Mouse (Mus musculus): ENCODE measurements around the gene Adamts8.

Adamts8 gene

DNA sequence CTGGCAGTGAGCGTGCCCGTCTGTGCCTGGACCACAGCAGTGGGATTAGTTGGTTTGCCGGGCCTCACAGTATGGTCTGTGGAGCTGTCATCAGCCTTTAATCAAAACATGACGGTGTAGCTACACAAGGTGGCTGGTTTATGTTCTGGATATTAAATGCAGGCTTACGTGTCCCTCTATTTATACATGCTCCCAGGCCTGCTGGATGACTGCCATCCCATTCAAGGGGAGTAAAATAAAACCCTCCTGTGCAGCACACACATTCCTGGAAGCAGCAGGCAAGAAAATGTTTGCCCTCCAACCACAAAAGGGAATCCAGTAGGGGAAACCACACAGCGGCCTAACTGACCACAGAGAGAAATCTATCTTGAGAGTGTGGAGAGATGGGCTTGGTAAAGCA lies 43.4 kb downstream of the Adamts8 start:
- no peak for DNase-seq (ENCODE audit: low spot score in 2 of 2)

- no peak for DNase-seq (ENCODE audit: low spot score in 2 of 2)
These were observed 50.7 kb downstream of the Adamts8 start for GRCm38 (mm10) chr9:30993106-30993505.

GRCm38 (mm10) chr9:30996590-30997562 lies 54.5 kb downstream of the Adamts8 start:
- DNase-seq (ENCODE audit: low spot score in 2 of 2) = peak; percentile 4 to 17

GRCm38 (mm10) chr9:31000641-31001040 lies 58.3 kb downstream of the Adamts8 start:
- no peak for DNase-seq (ENCODE audit: low spot score in 2 of 2)

DNA sequence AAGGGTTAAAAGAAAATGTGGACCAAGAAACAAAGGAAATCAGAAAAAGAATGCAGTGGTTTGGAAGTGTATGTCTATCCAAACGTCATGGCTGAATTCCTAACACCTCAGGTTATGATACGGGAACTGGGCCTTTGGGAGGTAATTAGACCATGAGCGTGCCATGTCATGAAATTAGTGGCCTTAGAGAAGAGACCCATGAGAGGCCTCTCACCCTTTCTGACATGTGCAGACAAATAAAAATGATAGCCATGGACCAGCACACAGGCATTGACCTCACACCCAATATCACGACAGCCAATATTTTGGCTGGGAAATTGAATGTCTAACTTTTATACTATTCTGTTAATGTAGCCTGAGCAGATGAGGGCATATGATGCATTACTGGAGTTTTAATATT lies 60.2 kb downstream of the Adamts8 start:
- DNase-seq (ENCODE audit: low spot score in 2 of 2) = no peak

- DNase-seq (ENCODE audit: low spot score in 2 of 2) = no peak
These were observed 67.0 kb downstream of the Adamts8 start for GRCm38 (mm10) chr9:31009334-31009733.

GRCm38 (mm10) chr9:31010040-31010439 lies 67.7 kb downstream of the Adamts8 start:
- DNase-seq (ENCODE audit: low spot score in 2 of 2) = no peak

DNA sequence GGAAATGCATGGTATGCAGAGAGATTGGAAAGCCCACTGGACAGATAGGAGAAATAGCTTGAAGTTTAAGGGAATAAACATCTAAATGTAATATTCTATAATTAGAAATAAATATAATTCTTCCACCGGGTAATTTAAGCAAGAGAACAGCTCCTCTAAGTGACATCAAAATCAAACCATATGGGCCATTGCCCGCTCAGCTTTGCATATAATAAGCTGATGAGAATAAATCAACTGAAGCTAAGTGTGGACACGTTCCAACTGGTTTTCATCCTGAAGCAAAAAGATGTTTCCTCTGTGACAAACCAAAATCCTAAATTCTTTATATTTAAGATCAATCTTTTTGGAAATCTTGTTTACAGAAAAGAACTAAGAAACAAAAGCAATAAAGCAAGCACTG lies 68.4 kb downstream of the Adamts8 start:
- no peak for DNase-seq (ENCODE audit: low spot score in 2 of 2)

DNA sequence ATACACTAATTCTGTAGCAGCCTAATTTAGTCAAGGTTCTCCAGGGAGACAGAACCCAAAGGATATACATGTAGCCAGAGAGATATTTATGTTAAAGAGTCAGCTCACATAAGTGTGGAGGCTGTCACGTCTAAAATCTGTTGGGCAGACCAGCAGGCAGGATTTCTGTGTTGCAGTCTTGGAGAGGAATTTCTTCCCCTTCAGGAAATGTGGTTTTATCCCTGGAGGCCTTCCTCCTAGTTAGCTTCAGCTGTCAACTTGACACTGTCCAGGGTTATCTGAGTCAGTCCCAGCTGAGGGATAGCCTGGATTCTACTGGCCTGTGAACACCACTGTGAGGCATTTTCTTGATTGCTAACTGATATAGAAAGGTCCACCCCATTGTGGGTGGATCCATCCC lies 69.2 kb downstream of the Adamts8 start:
- peak; percentile 43 to 44 for DNase-seq (ENCODE audit: low spot score in 2 of 2)

DNA sequence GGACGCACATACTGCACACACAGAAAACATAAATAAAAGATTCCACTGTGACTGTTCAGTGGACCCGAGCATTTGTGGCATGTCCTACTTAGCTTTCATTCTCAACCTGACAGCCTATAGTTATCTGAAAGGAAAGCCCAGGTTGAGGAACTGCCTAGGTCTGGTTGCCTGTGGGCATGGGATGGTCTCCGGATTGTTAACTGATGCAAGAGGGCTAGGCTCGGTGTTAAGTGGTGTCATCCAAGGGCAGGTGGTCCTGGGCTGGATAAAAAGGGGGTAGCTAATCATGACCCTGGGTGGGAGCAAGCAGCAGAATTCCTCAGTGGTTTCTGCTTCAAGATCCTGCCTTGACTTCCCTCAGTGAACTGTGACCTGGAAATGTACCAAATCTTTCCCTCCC lies 70.3 kb downstream of the Adamts8 start:
- DNase-seq (ENCODE audit: low spot score in 2 of 2) = no peak

GRCm38 (mm10) chr9:31013415-31013814 lies 71.1 kb downstream of the Adamts8 start:
- DNase-seq (ENCODE audit: low spot score in 2 of 2) = no peak
